Mouse (Mus musculus): ENCODE data around the gene Vps13c. TPM values are rescaled to one million over a fixed set of nuclear protein-coding genes. Genes with fewer than 3 reads are reported as not detected.

The Vps13c gene
- 3.8 and 5.4 TPM in 2 replicates for polyA plus RNA-seq (2016; fragmentation: Nextera tagmentation; extraction: Ambion mirVana)

- DNase-seq (ENCODE audit: low spot score) = peak; percentile 88
These were observed at the start of gene Vps13c for GRCm38 (mm10) chr9:67839981-67840859. Vps13c (plus strand) TSS chr9:67840396.

GRCm38 (mm10) chr9:67792405-67792804 lies 47.8 kb upstream of the Vps13c start:
- Histone ChIP-seq H3K4me1 (replicated peaks) (peaks cover 19% of the 10 kb centered on the region), H3K4me3 (no peak overlapping the region), H3K36me3 (no peaks in the 10 kb centered on the region), H3K9me3 (no peaks in the 10 kb centered on the region), H3K27me3 (ENCODE audit: insufficient read depth, poor library complexity, severe bottlenecking) (0 out of 2 replicates have a peak, but pooled peaks cover 3% of the 10 kb centered on the region), H3K27ac (no peak overlapping the region)
- no peak for DNase-seq (ENCODE audit: low spot score)
- 75% methylated on average over 5 of the region's 5 CpGs for WGBS

More at GRCm38 (mm10) chr9:67839981-67840859, at the start of gene Vps13c:
- Histone ChIP-seq H3K4me1 (replicated peaks) (peaks cover 11% of the 10 kb centered on the region), H3K27ac (peak within 1 kb of the TSS; percentile 93), H3K9me3 (no peaks in the 10 kb centered on the region), H3K27me3 (ENCODE audit: insufficient read depth, poor library complexity, severe bottlenecking) (no peaks in the 10 kb centered on the region), H3K4me3 (peak within 1 kb of the TSS; percentile 77), H3K36me3 (no peaks in the 10 kb centered on the region)
- under 1% methylated on average over 51 of the region's 53 CpGs for WGBS

GRCm38 (mm10) chr9:67793501-67793900 lies 46.7 kb upstream of the Vps13c start:
- no peak for DNase-seq (ENCODE audit: low spot score)
- 86% methylated on average over 6 of the region's 6 CpGs for WGBS

GRCm38 (mm10) chr9:67794216-67794615 lies 46.0 kb upstream of the Vps13c start:
- no peaks in the 10 kb centered on the region for H3K9me3 ChIP-seq
- DNase-seq (ENCODE audit: low spot score) = no peak
- peak overlapping the region; percentile 72 for H3K27ac ChIP-seq
- no peak overlapping the region for H3K4me3 ChIP-seq
- peaks cover 21% of the 10 kb centered on the region for H3K4me1 ChIP-seq (replicated peaks)
- 0 out of 2 replicates have a peak, but pooled peaks cover 3% of the 10 kb centered on the region for H3K27me3 ChIP-seq (ENCODE audit: insufficient read depth, poor library complexity, severe bottlenecking)
- WGBS = 58% methylated on average over 1 of the region's 1 CpGs
- no peaks in the 10 kb centered on the region for H3K36me3 ChIP-seq

More at GRCm38 (mm10) chr9:67793501-67793900, 46.7 kb upstream of the Vps13c start:
- Histone ChIP-seq H3K4me3 (no peak overlapping the region), H3K9me3 (no peaks in the 10 kb centered on the region), H3K27ac (no peak overlapping the region), H3K36me3 (no peaks in the 10 kb centered on the region), H3K4me1 (replicated peaks) (peaks cover 19% of the 10 kb centered on the region), H3K27me3 (ENCODE audit: insufficient read depth, poor library complexity, severe bottlenecking) (0 out of 2 replicates have a peak, but pooled peaks cover 3% of the 10 kb centered on the region)

- no peak for DNase-seq (ENCODE audit: low spot score)
- Histone ChIP-seq H3K27me3 (ENCODE audit: insufficient read depth, poor library complexity, severe bottlenecking) (0 out of 2 replicates have a peak, but pooled peaks cover 3% of the 10 kb centered on the region), H3K4me1 (replicated peaks) (peaks cover 23% of the 10 kb centered on the region), H3K9me3 (no peaks in the 10 kb centered on the region), H3K4me3 (no peak overlapping the region), H3K36me3 (no peaks in the 10 kb centered on the region), H3K27ac (peak overlapping the region; percentile 72)
- WGBS = 89% methylated on average over 4 of the region's 4 CpGs
These were observed 45.5 kb upstream of the Vps13c start for GRCm38 (mm10) chr9:67794668-67795067.

- Histone ChIP-seq H3K9me3 (no peaks in the 10 kb centered on the region), H3K36me3 (no peaks in the 10 kb centered on the region), H3K27ac (peak overlapping the region; percentile 72), H3K4me1 (replicated peaks) (peaks cover 23% of the 10 kb centered on the region), H3K27me3 (ENCODE audit: insufficient read depth, poor library complexity, severe bottlenecking) (0 out of 2 replicates have a peak, but pooled peaks cover 3% of the 10 kb centered on the region), H3K4me3 (no peak overlapping the region)
- WGBS = 76% methylated on average over 14 of the region's 14 CpGs
- peak; percentile 30 for DNase-seq (ENCODE audit: low spot score)
These were observed 45.0 kb upstream of the Vps13c start for GRCm38 (mm10) chr9:67795205-67795675.

- H3K4me3 ChIP-seq = no peak overlapping the region
- DNase-seq (ENCODE audit: low spot score) = no peak
- 77% methylated on average over 14 of the region's 14 CpGs for WGBS
- H3K36me3 ChIP-seq = no peaks in the 10 kb centered on the region
- H3K27ac ChIP-seq = no peak overlapping the region
- H3K27me3 ChIP-seq (ENCODE audit: insufficient read depth, poor library complexity, severe bottlenecking) = 0 out of 2 replicates have a peak, but pooled peaks cover 3% of the 10 kb centered on the region
- H3K4me1 ChIP-seq (replicated peaks) = peaks cover 23% of the 10 kb centered on the region
- H3K9me3 ChIP-seq = no peaks in the 10 kb centered on the region
These were observed 40.9 kb upstream of the Vps13c start for GRCm38 (mm10) chr9:67799078-67799819.

GRCm38 (mm10) chr9:67802241-67802640 lies 38.0 kb upstream of the Vps13c start:
- DNase-seq (ENCODE audit: low spot score) = peak; percentile 36
- 0 out of 2 replicates have a peak, but pooled peaks cover 5% of the 10 kb centered on the region for H3K4me1 ChIP-seq (replicated peaks)
- H3K27me3 ChIP-seq (ENCODE audit: insufficient read depth, poor library complexity, severe bottlenecking) = no peaks in the 10 kb centered on the region
- no peaks in the 10 kb centered on the region for H3K36me3 ChIP-seq
- H3K27ac ChIP-seq = no peak overlapping the region
- H3K9me3 ChIP-seq = no peaks in the 10 kb centered on the region
- no peak overlapping the region for H3K4me3 ChIP-seq
- WGBS = 28% methylated on average over 6 of the region's 6 CpGs

GRCm38 (mm10) chr9:67807000-67807399 lies 33.2 kb upstream of the Vps13c start:
- no peak for DNase-seq (ENCODE audit: low spot score)
- H3K27ac ChIP-seq = no peak overlapping the region
- H3K4me1 ChIP-seq (replicated peaks) = no peaks in the 10 kb centered on the region
- H3K36me3 ChIP-seq = no peaks in the 10 kb centered on the region
- no peaks in the 10 kb centered on the region for H3K27me3 ChIP-seq (ENCODE audit: insufficient read depth, poor library complexity, severe bottlenecking)
- no peak overlapping the region for H3K4me3 ChIP-seq
- H3K9me3 ChIP-seq = no peaks in the 10 kb centered on the region
- 77% methylated on average over 5 of the region's 5 CpGs for WGBS

GRCm38 (mm10) chr9:67810527-67810926 lies 29.7 kb upstream of the Vps13c start:
- H3K4me1 ChIP-seq (replicated peaks) = peaks cover 9% of the 10 kb centered on the region; the same call in 1 of the 2 replicates

GRCm38 (mm10) chr9:67811116-67811515 lies 29.1 kb upstream of the Vps13c start:
- no peaks in the 10 kb centered on the region for H3K9me3 ChIP-seq
- H3K4me3 ChIP-seq = no peak overlapping the region
- H3K27me3 ChIP-seq (ENCODE audit: insufficient read depth, poor library complexity, severe bottlenecking) = no peaks in the 10 kb centered on the region
- peaks cover 9% of the 10 kb centered on the region; the same call in 1 of the 2 replicates for H3K4me1 ChIP-seq (replicated peaks)
- H3K36me3 ChIP-seq = no peaks in the 10 kb centered on the region
- WGBS = 87% methylated on average over 3 of the region's 3 CpGs
- no peak overlapping the region for H3K27ac ChIP-seq
- DNase-seq (ENCODE audit: low spot score) = no peak

More at GRCm38 (mm10) chr9:67810527-67810926, 29.7 kb upstream of the Vps13c start:
- Histone ChIP-seq H3K9me3 (no peaks in the 10 kb centered on the region), H3K36me3 (no peaks in the 10 kb centered on the region), H3K4me3 (no peak overlapping the region), H3K27me3 (ENCODE audit: insufficient read depth, poor library complexity, severe bottlenecking) (no peaks in the 10 kb centered on the region), H3K27ac (no peak overlapping the region)
- 70% methylated on average over 6 of the region's 6 CpGs for WGBS
- DNase-seq (ENCODE audit: low spot score) = no peak

GRCm38 (mm10) chr9:67813171-67813570 lies 27.0 kb upstream of the Vps13c start:
- Histone ChIP-seq H3K4me3 (no peak overlapping the region), H3K9me3 (no peaks in the 10 kb centered on the region), H3K27me3 (ENCODE audit: insufficient read depth, poor library complexity, severe bottlenecking) (no peaks in the 10 kb centered on the region), H3K36me3 (no peaks in the 10 kb centered on the region), H3K4me1 (replicated peaks) (peaks cover 9% of the 10 kb centered on the region; the same call in 1 of the 2 replicates), H3K27ac (no peak overlapping the region)
- WGBS = 78% methylated on average over 4 of the region's 4 CpGs
- DNase-seq (ENCODE audit: low spot score) = no peak

Measured in hindbrain, embryonic 10.5 days (tissue).